Mouse (Mus musculus) hindbrain, postnatal 0 days (tissue): Measurements from ENCODE around the gene Zfp51. TPM values are rescaled to one million over a fixed set of nuclear protein-coding genes. Genes with fewer than 3 reads are reported as not detected.
"Not testable (repeated sequence)": the region's sequence is repeated elsewhere in the genome, so short reads cannot be mapped to it uniquely, and the experiment has no call there.

Source experiments
- ATAC-seq: fragments of 200-750 bp; cut with Nextera tagmentation; 2 replicates; pipeline ENCODE4 v1.8.0; 2017; ENCODE audit warnings: mild to moderate bottlenecking, moderate TSS enrichment, moderate library complexity
- DNase-seq: peaks from one replicate; pipeline ENCODE4 v3.0.0-alpha.2; 2015; ENCODE audit warnings: low spot score
- H3K27ac ChIP-seq: fragments of 300-500 bp; sonication (generic); 2 replicates; pipeline ENCODE4 v1.5.1; 2014; ENCODE audit warnings: mild to moderate bottlenecking
- H3K27me3 ChIP-seq: fragments of 300-500 bp; sonication (generic); 2 replicates; pipeline ENCODE4 v1.6.1; 2014; ENCODE audit warnings: low read length, mixed read lengths; ENCODE audit not compliant: insufficient read depth
- H3K36me3 ChIP-seq: fragments of 300-500 bp; sonication (generic); 2 replicates; pipeline ENCODE4 v1.6.1; 2014; ENCODE audit warnings: low read length, mixed read lengths; ENCODE audit not compliant: insufficient read depth
- H3K4me1 ChIP-seq: fragments of 300-500 bp; sonication (generic); 2 replicates; pipeline ENCODE4 v1.6.1; 2014; ENCODE audit warnings: antibody characterized with exemption, low read length, mixed read lengths; ENCODE audit not compliant: insufficient read depth
- H3K4me2 ChIP-seq: fragments of 300-500 bp; sonication (generic); 2 replicates; pipeline ENCODE4 v1.6.1; 2014; ENCODE audit warnings: low read depth, mild to moderate bottlenecking, low read length, moderate library complexity, mixed read lengths
- H3K4me3 ChIP-seq: fragments of 300-500 bp; sonication (generic); 2 replicates; pipeline ENCODE4 v1.5.1; 2014; ENCODE audit warnings: low read length
- H3K9ac ChIP-seq: fragments of 300-500 bp; sonication (generic); replicated peaks from 2 replicates; pipeline ENCODE4 v1.6.1; 2014; ENCODE audit warnings: mild to moderate bottlenecking, low read length, moderate library complexity, mixed read lengths
- H3K9me3 ChIP-seq: fragments of 300-500 bp; sonication (generic); 2 replicates; pipeline ENCODE4 v1.6.1; 2016; ENCODE audit warnings: low read length, mixed read lengths
- CTCF ChIP-seq: IDR thresholded peaks from 2 replicates; pipeline ENCODE4 v1.5.1; 2016; ENCODE audit warnings: antibody characterized with exemption, control low read depth, low read depth
- WGBS: fragments of 180-500 bp; shearing (Covaris S2); extraction: QIAGEN DNeasy Blood & Tissue Kit; methylation state at CpG from one replicate; pipeline ENCODE4 v1.1.7; 2014; 5-methylcytosine and 5-hydroxymethylcytosine counted together
- polyA plus RNA-seq: library from polyadenylated mRNA; unstranded; fragments of >200 nt; fragmentation: Nextera tagmentation; extraction: Ambion mirVana; gene quantifications from 2 replicates; pipeline ENCODE4 v1.2.1, GENCODE M21; 2015
- total RNA-seq: library from RNA; depleted of rRNA; stranded (reverse); fragments of >200 nt; gene quantifications from 2 replicates; pipeline ENCODE4 v1.2.3, GENCODE M21; 2014

Gene Zfp51
- total and polyA plus RNA-seq, 2 experiments from 2014 or later = 2.9 to 5.6 TPM

DNA sequence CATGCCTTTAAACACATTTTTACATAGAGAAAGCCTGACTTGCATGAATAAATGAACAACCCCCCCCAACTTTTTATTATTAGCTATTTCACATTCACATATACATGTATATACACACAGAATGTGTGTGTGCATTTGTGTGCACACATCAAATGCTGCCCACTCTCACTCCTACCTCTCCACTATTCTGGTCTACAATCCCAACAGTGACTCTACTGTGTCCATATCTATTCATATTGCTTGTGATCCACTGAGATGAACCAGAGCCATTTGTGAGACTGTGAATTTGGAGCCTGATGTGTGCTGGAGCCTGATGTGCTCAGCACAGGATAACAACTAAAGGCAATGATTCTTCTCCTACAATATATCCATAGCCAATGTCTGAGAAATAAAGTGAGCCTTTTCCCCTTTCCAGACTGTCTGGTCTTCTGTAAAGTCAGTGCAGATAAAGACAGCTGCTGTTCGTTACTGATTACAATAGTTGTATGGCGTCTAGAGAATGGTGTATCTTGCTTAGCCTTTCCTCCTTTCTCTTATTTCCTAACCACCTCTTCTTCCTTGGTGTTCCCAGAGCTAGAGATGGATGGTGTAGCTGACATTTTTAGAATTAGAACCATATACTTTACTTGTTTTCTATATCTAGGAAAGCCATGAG, 22.6 kb downstream of the Zfp51 start:
- Histone ChIP-seq H3K9ac (no peak overlapping the region), H3K36me3 (no peaks in the 10 kb centered on the region), H3K4me1 (0 out of 2 replicates have a peak, but pooled peaks cover 3% of the 10 kb centered on the region), H3K4me2 (no peak overlapping the region), H3K9me3 (no peaks in the 10 kb centered on the region), H3K4me3 (no peak overlapping the region), H3K27me3 (no peaks in the 10 kb centered on the region), H3K27ac (no peak overlapping the region)
- no peak for TF ChIP-seq CTCF
- 66% methylated on average over 2 of the region's 2 CpGs for WGBS
- DNase-seq = no peak
- no peak for ATAC-seq

GRCm38 (mm10) chr17:21473362-21474190, 23.4 kb downstream of the Zfp51 start:
- Histone ChIP-seq H3K27ac (no peak overlapping the region), H3K4me3 (no peak overlapping the region), H3K27me3 (no peaks in the 10 kb centered on the region), H3K9me3 (no peaks in the 10 kb centered on the region), H3K9ac (no peak overlapping the region), H3K36me3 (no peaks in the 10 kb centered on the region), H3K4me2 (no peak overlapping the region), H3K4me1 (0 out of 2 replicates have a peak, but pooled peaks cover 3% of the 10 kb centered on the region)
- DNase-seq (peak; percentile 9), ATAC-seq (no peak)
- peak; percentile 32; the same call in 1 of the 2 replicates for TF ChIP-seq CTCF
- WGBS = 31% methylated on average over 14 of the region's 14 CpGs

GRCm38 (mm10) chr17:21474729-21475128, 24.6 kb downstream of the Zfp51 start:
- not testable (repeated sequence) for ATAC-seq, H3K27me3 ChIP-seq, H3K4me1 ChIP-seq, H3K9me3 ChIP-seq, H3K4me3 ChIP-seq, DNase-seq, H3K27ac ChIP-seq, H3K4me2 ChIP-seq, H3K36me3 ChIP-seq, H3K9ac ChIP-seq
- 16% methylated on average over 8 of the region's 10 CpGs for WGBS

- not testable (repeated sequence) for H3K27ac ChIP-seq, H3K4me2 ChIP-seq, ATAC-seq, H3K27me3 ChIP-seq, H3K4me3 ChIP-seq, H3K36me3 ChIP-seq, H3K9ac ChIP-seq, H3K4me1 ChIP-seq, H3K9me3 ChIP-seq, DNase-seq
- WGBS = 89% methylated on average over 1 of the region's 1 CpGs
Observed at GRCm38 (mm10) chr17:21475290-21475689, 25.1 kb downstream of the Zfp51 start.

DNA sequence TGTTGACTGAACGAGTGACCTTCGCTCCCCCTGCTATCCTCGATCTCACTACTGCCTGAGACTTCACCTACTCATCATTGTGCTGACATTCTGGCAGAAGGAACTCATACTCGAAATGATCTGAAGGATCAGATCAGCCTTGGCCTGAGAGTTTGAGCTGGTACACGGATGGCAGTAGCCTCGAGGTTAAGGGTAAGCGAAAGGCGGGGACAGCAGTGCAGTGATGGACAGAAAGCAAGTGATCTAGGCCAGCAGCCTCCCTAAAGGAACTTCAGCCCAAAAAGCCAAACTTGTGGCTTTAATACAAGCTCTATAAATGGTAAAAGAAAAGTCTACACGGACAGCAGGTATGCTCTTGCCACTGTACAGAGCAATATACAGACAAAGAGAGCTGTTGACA, 26.2 kb downstream of the Zfp51 start:
- H3K9ac ChIP-seq, DNase-seq, H3K9me3 ChIP-seq, H3K4me3 ChIP-seq, H3K4me2 ChIP-seq, H3K27ac ChIP-seq, H3K4me1 ChIP-seq, H3K27me3 ChIP-seq, ATAC-seq, H3K36me3 ChIP-seq: not testable (repeated sequence)
- WGBS = 88% methylated on average over 4 of the region's 9 CpGs

GRCm38 (mm10) chr17:21478103-21478777, 28.1 kb downstream of the Zfp51 start:
- not testable (repeated sequence) for H3K4me1 ChIP-seq, ATAC-seq, H3K27ac ChIP-seq, H3K9me3 ChIP-seq, H3K27me3 ChIP-seq, H3K9ac ChIP-seq, DNase-seq, H3K4me3 ChIP-seq, H3K36me3 ChIP-seq, H3K4me2 ChIP-seq
- WGBS = 88% methylated on average over 8 of the region's 10 CpGs
